Mouse (Mus musculus): ENCODE measurements around the gene Atoh8.
A peak's percentile ranks its signal among the peaks of the same experiment; 100 is the strongest.

The Atoh8 gene

DNA sequence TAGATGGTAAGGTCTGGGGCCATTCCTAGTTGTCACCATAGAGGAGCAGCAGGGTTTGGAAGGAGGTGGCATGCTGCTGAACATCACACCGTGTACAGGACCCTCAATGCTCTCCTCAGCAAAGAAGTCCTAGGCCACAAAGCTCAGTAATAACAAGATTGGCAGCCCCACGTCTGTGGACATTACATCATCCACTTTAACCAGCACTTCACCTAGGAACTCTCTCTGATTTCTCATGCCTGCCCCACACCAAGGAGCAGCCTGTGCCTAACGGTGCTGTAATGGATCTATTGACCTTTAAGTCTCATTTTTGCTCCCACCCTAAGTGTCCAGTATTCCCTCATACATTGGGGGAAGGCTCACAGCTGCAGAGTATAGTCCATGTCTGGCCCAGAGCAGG, 9.7 kb downstream of the Atoh8 start:
- no peak for DNase-seq

DNA sequence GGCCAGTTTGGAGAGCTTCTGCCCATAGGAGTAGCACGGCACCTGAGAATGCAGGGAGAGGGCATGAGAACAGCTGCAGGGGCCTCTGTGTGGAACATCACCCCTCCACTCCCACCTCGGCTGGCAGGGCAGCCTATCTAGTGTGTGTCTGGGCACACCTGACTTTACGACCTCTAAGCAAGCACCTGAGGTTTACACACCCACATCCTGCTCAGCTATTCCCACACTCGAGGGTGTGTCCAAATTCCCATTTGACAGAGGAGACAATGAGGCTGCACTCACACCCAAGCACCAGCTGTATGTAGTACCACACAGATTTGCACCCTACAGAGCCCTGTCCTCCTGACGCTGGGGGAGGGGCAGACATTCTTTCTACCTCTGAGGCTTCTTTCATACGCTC, 11.5 kb downstream of the Atoh8 start:
- no peak for DNase-seq

GRCm38 (mm10) chr6:72222876-72223275, 12.5 kb downstream of the Atoh8 start:
- no peak for DNase-seq

- no peak for DNase-seq
These were observed 13.1 kb downstream of the Atoh8 start for GRCm38 (mm10) chr6:72222271-72222724.

DNA sequence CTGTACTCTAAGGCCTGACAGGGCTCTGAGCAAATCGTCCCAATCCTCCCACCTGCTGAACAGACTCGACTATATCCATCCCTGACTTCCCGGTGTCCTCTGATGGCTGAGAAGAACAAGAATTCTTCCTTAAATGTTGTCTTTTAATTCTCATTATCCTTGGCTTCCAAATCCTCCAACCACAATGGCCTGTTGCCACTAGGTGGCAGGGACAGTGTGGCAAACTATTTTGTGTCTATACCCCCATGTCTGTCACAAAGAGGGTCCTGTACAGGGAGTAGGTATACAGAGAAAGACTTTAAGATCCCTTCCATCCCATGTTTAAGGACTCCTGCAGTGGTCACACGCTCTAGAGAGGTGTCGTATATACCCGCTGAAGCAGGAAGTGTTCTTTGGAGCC, 14.1 kb downstream of the Atoh8 start:
- DNase-seq, result no peak

DNA sequence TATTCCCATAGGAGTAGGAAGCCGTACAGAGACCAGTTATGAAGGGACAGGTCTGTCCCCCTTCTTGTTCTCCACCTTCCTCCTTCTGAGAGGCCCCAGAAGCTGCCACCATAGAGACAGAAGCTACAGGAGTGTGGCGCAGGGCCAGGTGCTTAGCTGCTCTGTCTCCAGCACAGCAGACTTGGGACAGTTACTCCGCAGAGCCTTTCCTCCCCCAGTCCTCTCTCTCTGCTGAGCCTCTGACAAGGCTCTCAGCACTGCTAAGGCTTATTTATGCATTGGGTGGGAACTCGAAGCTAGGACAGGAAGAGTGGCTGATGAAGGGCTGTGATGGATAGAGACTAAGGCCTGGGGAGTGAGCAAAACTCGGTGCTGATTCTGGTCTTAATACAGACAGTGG, 15.8 kb downstream of the Atoh8 start:
- DNase-seq, result no peak

DNA sequence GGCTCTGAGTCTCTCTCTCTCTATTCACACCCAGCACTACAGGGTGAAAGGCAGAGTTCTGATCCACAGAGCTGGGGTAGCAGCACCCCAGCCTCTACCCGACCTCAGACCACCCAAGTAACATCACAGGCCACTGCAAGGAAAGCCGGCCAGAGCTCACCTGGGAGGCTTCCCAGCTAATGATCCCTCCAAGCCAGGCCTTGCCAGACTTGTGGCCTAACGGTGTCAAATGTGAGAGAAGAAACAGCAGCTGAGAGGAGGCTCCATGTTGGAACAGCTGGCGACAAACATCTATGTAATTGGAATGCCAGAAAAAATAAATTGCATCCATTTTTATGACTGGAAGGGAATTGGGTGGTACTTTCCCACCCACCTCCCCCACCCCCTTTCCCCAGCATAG, 17.1 kb downstream of the Atoh8 start:
- DNase-seq, result no peak

DNA sequence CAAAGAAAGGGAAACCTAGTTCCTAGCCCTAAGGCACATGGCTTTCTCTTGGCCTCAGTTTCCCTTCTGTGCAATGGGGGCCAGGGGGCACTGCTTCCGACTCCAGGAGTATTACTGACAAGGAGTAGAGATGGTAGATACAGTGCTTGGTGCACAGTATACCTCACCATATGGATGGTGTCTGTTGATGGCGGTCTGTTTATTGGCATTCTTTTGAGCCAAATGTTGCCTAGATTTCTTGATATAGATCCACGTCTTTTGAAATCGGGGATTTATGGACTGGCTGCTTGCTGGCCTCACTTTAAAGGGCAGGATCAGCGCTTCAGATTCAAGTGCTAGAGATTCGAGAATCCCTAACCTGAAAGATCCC, 18.0 kb downstream of the Atoh8 start:
- DNase-seq, result no peak

- peak; percentile 42 to 51 for DNase-seq
These were observed 18.5 kb downstream of the Atoh8 start for GRCm38 (mm10) chr6:72216681-72217414.

DNA sequence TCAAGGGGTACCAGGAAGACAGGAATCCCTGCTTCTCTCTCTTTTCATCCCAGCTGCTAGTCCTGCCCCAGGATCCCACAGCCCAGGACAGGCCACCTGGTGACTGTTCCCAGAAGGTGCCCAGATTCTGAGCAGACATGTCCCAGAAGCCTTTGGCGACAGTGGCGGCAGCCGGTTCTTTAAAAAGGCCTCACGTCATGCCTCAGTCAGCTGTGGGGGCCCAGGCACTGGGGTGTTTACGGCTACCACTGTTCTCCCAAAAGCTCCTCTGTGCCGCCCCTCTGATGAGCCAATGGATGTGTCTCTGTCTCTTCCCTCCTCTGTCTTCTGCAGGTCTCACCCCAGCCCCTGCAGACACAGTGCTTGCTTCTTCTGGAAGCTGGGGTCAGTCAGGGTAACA, 19.8 kb downstream of the Atoh8 start:
- no peak for DNase-seq

GRCm38 (mm10) chr6:72211360-72211759, 24.0 kb downstream of the Atoh8 start:
- no peak for DNase-seq

GRCm38 (mm10) chr6:72210823-72211222, 24.6 kb downstream of the Atoh8 start:
- no peak for DNase-seq

DNA sequence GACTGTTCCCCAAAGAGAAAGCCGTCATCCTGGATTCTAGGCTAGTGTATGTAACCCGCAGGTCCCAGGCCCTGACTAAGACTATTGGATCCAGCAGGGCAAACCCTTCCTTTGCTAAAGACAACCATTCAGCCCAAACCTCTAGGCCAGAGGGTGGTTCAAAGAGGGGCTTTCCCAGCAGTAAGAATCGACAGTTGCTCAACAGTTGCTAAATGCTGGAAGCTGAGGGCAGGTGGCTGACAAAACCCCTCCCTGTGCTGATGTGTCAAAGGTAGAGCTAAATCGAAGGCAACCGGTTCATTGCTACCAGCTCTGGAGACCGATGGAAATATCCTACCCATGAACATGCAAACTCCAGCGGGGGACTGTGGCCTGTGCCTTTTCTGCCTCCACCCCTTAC, 25.6 kb downstream of the Atoh8 start:
- no peak for DNase-seq

- no peak for DNase-seq
These were observed 26.9 kb downstream of the Atoh8 start for GRCm38 (mm10) chr6:72208406-72209045.

DNA sequence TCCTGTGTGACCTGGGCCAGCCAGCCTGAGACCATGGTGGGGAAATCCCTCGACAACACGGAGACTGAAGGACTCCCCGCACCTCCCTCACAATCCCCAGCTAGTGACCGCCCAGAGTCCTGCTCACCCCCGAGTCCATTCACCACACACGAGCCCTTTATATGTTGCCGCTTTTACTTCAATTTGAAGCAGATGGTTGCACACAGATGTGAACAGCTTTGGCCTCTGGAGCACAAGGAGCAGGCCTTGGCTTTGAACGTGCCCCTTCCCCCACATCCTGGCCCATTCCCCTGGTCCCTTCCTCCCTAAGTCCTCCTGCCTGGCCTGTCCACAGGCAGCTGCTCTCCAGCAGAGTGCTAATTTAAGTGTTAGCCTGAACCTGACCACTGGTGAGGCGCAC, 29.4 kb downstream of the Atoh8 start:
- DNase-seq, result no peak

DNA sequence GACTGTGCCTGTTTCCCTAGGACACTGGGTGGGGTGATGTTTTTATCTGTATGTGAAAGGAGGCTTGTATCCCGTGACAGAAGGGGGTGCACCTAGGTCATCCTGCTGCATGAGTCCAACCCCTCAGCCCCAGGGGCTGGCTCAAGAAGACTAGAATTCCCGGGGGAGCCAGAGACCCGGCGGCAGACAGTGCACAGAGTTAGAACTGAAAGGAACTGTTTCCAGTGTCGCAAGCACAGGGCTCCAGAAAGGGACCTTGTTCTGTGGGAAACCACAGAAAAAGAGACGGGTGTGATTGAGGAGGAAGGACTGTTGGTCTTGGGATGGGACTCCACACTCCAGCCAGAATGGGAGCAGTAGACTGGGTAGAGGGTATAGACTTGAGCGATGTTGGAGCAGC, 30.5 kb downstream of the Atoh8 start:
- DNase-seq, result no peak

DNA sequence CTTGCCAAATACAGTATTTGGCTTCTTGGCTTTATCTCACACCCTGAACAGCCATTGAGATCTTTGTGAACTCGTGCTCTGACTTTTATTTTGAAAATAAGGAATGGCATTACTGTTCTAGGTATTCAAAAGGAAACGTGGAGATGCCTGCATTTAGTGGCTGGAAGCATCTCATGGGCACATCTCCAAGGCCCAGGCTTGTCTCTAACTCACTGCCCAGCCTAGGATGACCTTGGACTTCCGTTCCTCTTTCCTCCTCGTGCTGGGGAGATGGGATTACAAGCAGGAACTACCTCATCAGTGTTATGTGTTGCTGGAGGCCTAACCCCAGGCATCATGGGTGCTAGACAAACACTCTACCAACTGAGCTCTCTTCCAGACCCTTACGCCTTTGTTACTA, 32.1 kb downstream of the Atoh8 start:
- no peak for DNase-seq

DNA sequence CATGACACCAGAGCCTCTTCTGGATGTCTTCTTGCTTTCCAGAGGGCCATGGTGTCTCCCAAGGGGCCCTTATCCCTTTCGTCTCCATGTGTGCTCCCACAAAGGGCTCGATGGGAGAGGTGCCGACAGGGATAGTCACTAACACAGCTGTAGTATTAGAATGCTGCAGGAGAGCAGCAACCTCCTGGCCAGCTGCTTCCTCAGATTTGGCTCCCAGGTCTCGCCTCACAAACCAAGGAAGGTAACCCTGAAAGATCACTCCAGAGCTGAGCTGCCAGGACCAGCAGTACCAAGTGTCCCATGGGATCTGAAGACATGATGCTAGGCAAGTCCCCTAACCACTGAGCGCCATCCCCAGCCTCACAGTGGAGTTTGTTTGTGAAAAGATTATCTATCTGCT, 32.6 kb downstream of the Atoh8 start:
- DNase-seq, result no peak

DNA sequence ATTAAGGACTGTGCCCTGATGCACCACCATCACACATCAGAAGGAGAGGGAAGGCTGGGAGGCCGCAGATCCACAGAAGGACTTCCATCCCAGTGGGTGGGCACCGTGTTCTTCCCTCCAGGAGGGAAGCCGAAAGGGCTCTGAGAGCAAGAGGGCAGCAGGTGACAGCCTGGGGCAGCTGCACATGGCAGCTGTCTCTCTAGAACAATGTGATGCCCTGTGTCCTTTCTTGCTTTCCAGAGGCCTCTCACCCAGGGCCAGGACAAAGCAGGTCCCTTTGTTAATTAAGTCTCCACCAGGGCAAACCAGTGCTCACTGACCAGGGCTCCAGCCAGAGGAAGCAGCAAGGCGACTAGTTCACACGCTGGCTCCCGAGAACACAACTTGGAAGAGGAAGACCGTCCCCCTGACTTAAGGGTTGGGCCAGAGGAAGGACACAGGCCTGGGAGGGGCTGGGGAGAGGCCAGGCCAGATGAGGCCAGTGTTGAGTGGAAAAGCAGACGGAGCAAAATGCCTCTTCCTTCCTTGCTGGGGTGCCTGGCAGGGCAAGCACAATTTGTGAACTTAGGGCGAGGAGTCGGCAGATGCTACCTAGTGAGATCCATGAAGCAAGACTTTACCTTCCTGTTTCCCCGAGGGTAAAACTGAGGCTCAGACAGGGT, 34.7 kb downstream of the Atoh8 start:
- no peak for DNase-seq

GRCm38 (mm10) chr6:72197515-72197914, 37.9 kb downstream of the Atoh8 start:
- DNase-seq, result no peak

DNA sequence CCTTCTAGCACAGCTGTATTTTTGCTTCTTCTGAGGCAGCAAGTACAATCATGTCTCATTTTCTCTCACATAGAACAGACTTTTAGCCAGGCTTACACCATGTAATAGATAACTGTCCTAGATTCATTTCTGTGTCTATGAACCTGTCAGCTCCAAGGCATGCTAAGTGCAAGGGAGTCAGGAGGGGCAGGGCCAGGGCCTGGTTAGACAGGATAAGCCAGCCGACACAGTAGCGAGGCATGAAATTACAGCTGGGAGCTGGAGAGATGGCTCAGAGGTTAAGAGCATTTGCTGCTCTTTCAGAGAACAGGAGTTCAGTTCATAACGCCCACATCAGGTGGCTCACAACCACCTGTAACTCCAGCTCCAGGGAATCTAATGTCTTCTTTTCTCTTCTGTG, 38.7 kb downstream of the Atoh8 start:
- DNase-seq, result no peak

- DNase-seq, result peak; percentile 8 to 20
These were observed 44.8 kb downstream of the Atoh8 start for GRCm38 (mm10) chr6:72190577-72190976.

DNA sequence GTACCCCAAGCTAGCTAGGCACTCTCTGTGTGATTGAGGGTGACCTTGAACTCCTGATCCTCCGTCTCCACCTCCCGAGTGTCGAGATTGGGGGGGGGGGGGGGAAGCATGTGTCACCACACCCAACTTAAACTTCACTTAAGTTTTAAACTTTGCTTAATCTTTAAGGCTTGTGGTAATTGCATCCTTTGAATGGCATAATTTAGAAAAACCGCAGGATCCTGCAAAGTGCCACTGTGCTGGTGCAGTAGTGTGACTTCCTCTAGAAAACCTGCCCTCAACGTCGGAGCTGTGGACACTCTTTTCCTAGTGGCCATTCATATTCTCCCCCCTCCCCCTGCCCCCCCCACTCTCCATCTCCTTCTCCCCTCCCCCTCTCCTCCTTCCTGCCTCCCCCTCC, 45.3 kb downstream of the Atoh8 start:
- no peak for DNase-seq

Data from thymus, postnatal 36 days (tissue).